Mouse (Mus musculus): ENCODE results near the gene Gjb3.

DNA sequence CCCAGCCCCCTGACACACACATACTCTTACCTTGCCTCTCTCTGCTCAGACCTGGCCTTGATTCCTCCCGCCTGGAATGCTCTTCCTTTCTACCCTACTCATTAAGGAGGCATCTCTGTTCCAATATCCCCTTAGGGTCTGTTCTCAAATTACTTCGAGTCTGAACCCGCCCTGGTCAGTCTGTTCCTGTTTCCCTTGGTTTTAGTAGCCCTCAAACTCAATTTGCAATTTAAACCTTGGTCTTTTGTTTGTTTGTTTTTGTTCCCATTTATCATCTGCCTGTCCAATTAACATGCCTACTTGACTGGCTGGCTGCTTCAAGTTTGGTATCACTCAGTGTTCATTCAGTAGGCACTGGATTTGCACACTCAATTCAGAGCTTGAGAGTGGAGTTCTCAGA lies 1.6 kb downstream of the Gjb3 start:
- TF ChIP-seq CHD2 (IDR thresholded peaks at IDR 0.05; ENCODE audit: low read length) (no peak), POLR2A (IDR thresholded peaks at IDR 0.05; ENCODE audit: control insufficient read depth in 1 of 2, insufficient read depth in 1 of 2, low read depth in 1 of 2, low read length in 2 of 2, poor library complexity in 1 of 2) (no peak)
